Mouse (Mus musculus) limb, embryonic 12.5 days (tissue): ENCODE data around the gene Slc7a8. TPM values are rescaled to one million over a fixed set of nuclear protein-coding genes. Genes with fewer than 3 reads are reported as not detected.

Source experiments
- ATAC-seq: fragments of 200-750 bp; cut with Nextera tagmentation; 2 replicates; pipeline ENCODE4 v1.8.0; 2017; ENCODE audit warnings: low read depth, moderate TSS enrichment; ENCODE audit not compliant: insufficient number of reproducible peaks, insufficient read depth, low FRiP score, low TSS enrichment
- H3K27ac ChIP-seq: fragments of 300-500 bp; sonication (generic); 2 replicates; pipeline ENCODE4 v1.5.1; 2016; ENCODE audit warnings: mild to moderate bottlenecking, moderate library complexity
- H3K27me3 ChIP-seq: fragments of 300-500 bp; sonication (generic); 2 replicates; pipeline ENCODE4 v1.6.1; 2016; ENCODE audit warnings: mild to moderate bottlenecking, moderate library complexity
- H3K36me3 ChIP-seq: fragments of 300-500 bp; sonication (generic); 2 replicates; pipeline ENCODE4 v1.6.1; 2016; ENCODE audit warnings: mild to moderate bottlenecking, moderate library complexity
- H3K4me1 ChIP-seq: fragments of 300-500 bp; sonication (generic); replicated peaks from 2 replicates; pipeline ENCODE4 v1.6.1; 2016
- H3K4me2 ChIP-seq: fragments of 300-500 bp; sonication (generic); 2 replicates; pipeline ENCODE4 v1.6.1; 2016; ENCODE audit warnings: mild to moderate bottlenecking, moderate library complexity
- H3K4me3 ChIP-seq: fragments of 300-500 bp; sonication (generic); replicated peaks from 2 replicates; pipeline ENCODE4 v1.5.1; 2016; ENCODE audit warnings: mild to moderate bottlenecking
- H3K9ac ChIP-seq: fragments of 300-500 bp; sonication (generic); replicated peaks from 2 replicates; pipeline ENCODE4 v1.6.1; 2016; ENCODE audit warnings: mild to moderate bottlenecking, moderate library complexity
- H3K9me3 ChIP-seq: fragments of 300-500 bp; sonication (generic); 2 replicates; pipeline ENCODE4 v1.6.1; 2016; ENCODE audit warnings: mild to moderate bottlenecking, moderate library complexity
- WGBS: fragments of 180-500 bp; shearing (Covaris S2); methylation state at CpG from one replicate; pipeline ENCODE4 v1.1.7; 2016; 5-methylcytosine and 5-hydroxymethylcytosine counted together
- polyA plus RNA-seq: library from polyadenylated mRNA; unstranded; fragments of >200 nt; fragmentation: Nextera tagmentation; extraction: Ambion mirVana; gene quantifications from 2 replicates; pipeline ENCODE4 v1.2.1, GENCODE M21; 2016

Gene Slc7a8
- polyA plus RNA-seq, 1 experiment from 2014 or later, result 0.56 TPM

DNA sequence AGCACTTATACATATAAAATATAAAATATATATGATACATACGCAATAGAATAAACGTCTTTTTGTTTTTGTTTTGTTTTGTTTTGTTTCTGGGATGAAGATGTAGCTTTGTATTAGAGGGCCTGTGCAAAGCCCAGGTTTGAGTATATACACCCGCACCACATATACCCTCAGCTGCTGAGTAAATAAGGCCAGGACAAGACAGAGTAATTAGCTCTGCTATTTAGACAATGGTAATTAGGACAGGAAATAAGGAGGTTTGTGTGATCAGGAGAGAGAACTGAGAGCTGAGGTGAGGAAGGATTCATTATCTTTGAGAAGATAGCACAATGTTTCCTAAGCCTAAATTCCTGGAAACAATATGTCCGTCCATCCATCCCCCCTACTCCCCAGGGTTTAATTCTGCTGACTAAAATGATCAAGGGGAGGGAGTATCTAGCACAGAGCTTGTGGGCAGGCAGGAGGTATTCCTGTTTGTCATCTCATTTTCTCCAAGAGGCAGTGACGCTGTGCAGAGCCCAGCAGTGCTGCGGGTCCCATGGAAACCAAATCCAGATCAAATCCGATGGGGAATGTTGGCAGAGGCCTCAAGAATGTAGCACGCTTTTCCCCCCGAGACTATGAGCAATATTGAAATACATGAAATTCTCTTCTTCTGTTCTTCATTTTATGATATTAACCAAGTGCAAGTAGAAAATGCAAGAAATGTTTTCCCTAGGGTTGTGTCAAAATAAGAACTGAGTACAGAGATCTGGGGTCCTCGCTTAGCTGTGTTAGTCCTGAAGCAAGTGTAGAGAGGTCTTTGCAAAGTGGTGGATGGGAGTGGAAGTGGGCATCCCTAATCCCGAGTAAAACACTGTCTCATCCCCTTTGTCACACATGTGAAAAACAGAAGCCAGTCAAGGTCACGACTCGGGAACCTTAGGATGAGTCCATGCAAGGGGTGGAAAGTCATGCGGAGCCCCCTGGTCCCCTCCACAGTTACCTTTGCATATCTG is 44.9 kb downstream of the Slc7a8 start:
- no peak for ATAC-seq
- no peak overlapping the region for H3K4me2 ChIP-seq
- no peaks in the 10 kb centered on the region for H3K36me3 ChIP-seq
- H3K4me3 ChIP-seq, result no peak overlapping the region
- H3K9me3 ChIP-seq, result no peaks in the 10 kb centered on the region
- WGBS, result 65% methylated on average over 14 of the region's 14 CpGs
- H3K27ac ChIP-seq, result no peak overlapping the region
- no peaks in the 10 kb centered on the region; the same call in 1 of the 2 replicates for H3K4me1 ChIP-seq
- no peaks in the 10 kb centered on the region for H3K27me3 ChIP-seq
- no peak overlapping the region for H3K9ac ChIP-seq

DNA sequence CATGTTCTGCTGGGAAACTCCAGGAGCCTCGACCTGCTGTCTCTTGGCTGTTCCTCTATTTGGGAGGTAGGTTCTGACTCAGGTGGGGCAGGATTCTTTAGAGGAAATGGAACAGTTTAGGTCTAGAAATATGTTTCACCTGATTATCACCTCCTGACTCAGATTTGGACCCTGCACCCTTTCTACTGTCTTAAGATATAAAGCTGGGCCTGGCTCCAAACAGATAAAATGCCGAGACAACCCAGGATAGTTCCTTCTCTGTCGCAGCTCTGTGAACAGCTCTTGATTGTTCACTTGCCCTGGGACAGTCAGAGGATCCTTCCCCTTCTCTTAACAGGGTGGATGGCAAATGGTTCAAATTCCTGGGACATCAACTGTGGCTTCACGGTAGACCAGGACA is 46.5 kb downstream of the Slc7a8 start:
- 76% methylated on average over 4 of the region's 4 CpGs for WGBS
- H3K4me2 ChIP-seq, result no peak overlapping the region

DNA sequence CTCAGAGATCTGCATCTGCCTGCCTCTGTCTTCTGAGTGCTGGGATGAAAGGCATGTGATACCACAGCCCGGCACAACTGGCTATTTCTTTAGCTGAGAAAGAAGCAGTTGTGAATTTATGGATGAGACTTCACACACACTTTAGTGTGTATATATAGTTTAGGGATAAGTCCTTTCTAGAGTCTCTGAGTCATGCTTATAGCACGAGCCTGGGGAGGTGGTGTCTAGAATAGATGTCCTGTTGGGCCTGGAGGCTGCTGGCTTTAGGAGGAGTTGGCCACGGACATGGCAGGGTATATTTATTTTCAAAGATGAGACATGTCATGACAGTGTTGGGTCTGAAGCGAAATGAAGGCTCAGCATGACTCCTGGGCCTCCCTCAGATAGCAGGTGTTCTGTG is 47.7 kb downstream of the Slc7a8 start:
- Histone ChIP-seq H3K4me1 (no peaks in the 10 kb centered on the region; the same call in 1 of the 2 replicates), H3K36me3 (no peaks in the 10 kb centered on the region), H3K9ac (no peak overlapping the region), H3K4me2 (no peak overlapping the region), H3K4me3 (no peak overlapping the region), H3K9me3 (no peaks in the 10 kb centered on the region), H3K27me3 (no peaks in the 10 kb centered on the region), H3K27ac (no peak overlapping the region)
- ATAC-seq, result no peak
- WGBS, result 80% methylated on average over 4 of the region's 4 CpGs

More for the DNA sequence above, 46.5 kb downstream of the Slc7a8 start:
- no peak overlapping the region for H3K4me3 ChIP-seq
- no peak for ATAC-seq
- no peaks in the 10 kb centered on the region for H3K36me3 ChIP-seq
- H3K4me1 ChIP-seq, result no peaks in the 10 kb centered on the region; the same call in 1 of the 2 replicates
- H3K9me3 ChIP-seq, result no peaks in the 10 kb centered on the region
- H3K27me3 ChIP-seq, result no peaks in the 10 kb centered on the region
- H3K27ac ChIP-seq, result no peak overlapping the region
- H3K9ac ChIP-seq, result no peak overlapping the region

DNA sequence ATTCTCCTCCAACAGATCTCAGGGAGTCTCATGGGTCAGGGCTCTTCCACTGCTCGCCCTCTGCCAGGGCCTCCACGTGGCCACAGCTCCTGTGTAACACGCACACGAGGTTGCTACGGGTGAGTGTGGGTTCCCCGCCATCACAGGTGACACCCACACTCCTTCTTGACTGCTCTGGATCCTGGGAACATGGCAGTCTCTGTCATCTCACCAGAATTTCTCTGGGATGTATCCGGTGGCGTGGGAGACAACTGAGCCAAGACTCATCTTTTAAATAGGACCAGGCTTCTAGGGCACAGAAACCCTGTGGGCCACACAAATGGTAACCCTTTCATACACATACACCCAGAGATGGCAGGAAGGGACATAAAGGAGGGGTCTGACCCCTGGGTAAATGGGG is 49.5 kb downstream of the Slc7a8 start:
- no peak overlapping the region for H3K9ac ChIP-seq
- no peak overlapping the region for H3K4me3 ChIP-seq
- no peaks in the 10 kb centered on the region for H3K27me3 ChIP-seq
- H3K4me2 ChIP-seq, result no peak overlapping the region
- no peaks in the 10 kb centered on the region for H3K36me3 ChIP-seq
- H3K4me1 ChIP-seq, result no peaks in the 10 kb centered on the region; the same call in 1 of the 2 replicates
- H3K27ac ChIP-seq, result no peak overlapping the region
- no peak for ATAC-seq
- WGBS, result 92% methylated on average over 8 of the region's 8 CpGs
- no peaks in the 10 kb centered on the region for H3K9me3 ChIP-seq

DNA sequence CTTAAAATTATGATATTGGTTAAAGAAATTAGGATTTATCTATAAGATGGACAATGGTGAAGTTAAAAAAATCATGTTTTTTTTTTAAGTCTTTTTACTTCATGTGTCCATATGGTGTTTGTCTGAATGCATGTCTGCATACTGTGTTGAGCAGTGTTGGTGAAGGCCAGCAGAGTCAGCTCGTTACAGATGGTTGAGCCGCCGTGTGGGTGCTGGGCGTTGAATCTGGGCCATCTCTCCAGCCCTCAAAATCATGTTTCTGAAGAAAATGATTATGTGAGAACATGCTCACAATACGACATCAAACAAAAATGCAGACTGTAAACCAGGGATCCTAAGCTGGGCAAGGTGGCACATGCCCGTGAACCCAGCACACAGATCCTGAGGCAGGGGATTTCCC is 51.4 kb downstream of the Slc7a8 start:
- ATAC-seq, result no peak
- Histone ChIP-seq H3K9me3 (no peaks in the 10 kb centered on the region), H3K4me1 (no peaks in the 10 kb centered on the region), H3K36me3 (no peaks in the 10 kb centered on the region), H3K27me3 (no peaks in the 10 kb centered on the region), H3K27ac (no peak overlapping the region), H3K4me3 (no peak overlapping the region), H3K4me2 (no peak overlapping the region), H3K9ac (no peak overlapping the region)
- WGBS, result 87% methylated on average over 6 of the region's 6 CpGs

DNA sequence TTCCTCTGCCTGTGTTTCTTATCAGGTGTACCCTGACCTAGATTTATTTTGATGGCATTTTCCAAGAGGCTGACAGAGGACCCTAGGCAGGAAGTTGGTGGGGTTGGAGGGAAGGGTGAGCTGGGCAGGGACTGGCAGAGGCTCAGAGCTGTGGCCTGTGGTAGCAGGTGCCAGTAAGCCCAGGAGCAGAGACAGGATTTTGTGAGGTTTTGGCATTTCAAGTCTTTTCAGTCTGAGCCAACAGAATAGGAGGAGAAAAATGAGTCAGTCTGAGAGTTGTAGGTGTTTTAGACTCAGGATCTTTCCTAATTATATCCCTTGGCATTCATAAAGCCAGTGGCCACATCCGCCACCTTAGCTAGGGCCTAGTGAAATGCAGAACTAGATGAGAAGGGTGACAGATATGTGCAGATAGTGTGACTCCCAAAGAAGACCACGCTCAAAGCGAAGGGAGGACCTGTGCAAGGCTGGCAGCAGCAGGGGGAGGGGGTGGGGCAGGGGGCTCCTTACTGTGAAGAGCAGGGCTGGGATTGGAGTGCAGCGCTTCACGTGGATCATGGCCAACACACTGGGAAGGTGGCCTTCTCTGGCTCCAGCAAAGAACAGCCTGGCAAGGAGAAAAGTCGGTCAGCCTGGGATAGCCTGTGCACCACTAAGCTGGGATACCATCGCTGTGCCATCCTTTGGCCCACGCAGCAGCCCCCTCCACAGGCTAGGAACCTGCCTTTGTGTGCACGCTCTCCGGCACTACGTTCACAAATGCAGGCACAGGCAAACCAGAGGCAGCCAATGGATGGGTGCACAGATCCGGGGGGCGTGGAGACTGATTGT is 52.7 kb downstream of the Slc7a8 start:
- Histone ChIP-seq H3K9ac (no peak overlapping the region), H3K27ac (no peak overlapping the region), H3K4me3 (no peak overlapping the region), H3K4me1 (no peaks in the 10 kb centered on the region), H3K4me2 (no peak overlapping the region), H3K27me3 (no peaks in the 10 kb centered on the region), H3K36me3 (no peaks in the 10 kb centered on the region), H3K9me3 (no peaks in the 10 kb centered on the region)
- no peak for ATAC-seq
- WGBS, result 76% methylated on average over 13 of the region's 13 CpGs

DNA sequence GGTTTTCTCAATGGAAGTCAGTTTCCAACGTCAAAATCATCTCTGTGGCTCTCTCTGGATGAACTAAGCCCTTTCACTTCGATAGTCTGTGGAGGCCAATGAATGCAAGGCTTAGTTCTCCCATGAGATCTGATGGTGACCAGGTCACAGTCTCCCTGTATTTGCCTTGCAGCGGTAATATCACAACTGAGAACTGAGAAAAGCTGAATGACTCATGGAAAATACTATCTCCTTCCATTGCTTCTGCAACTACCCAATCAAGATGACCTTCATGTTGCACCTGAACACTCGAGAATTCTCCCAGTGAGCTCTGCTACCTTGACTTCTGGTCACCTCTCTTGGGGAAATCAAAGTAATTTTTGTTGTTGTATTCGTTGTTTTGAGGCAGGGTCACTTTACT is 54.2 kb downstream of the Slc7a8 start:
- Histone ChIP-seq H3K9me3 (no peaks in the 10 kb centered on the region), H3K36me3 (no peaks in the 10 kb centered on the region), H3K4me3 (no peak overlapping the region), H3K4me1 (no peaks in the 10 kb centered on the region), H3K9ac (no peak overlapping the region), H3K27me3 (no peaks in the 10 kb centered on the region), H3K4me2 (no peak overlapping the region), H3K27ac (no peak overlapping the region)
- no peak for ATAC-seq
- 75% methylated on average over 5 of the region's 5 CpGs for WGBS

DNA sequence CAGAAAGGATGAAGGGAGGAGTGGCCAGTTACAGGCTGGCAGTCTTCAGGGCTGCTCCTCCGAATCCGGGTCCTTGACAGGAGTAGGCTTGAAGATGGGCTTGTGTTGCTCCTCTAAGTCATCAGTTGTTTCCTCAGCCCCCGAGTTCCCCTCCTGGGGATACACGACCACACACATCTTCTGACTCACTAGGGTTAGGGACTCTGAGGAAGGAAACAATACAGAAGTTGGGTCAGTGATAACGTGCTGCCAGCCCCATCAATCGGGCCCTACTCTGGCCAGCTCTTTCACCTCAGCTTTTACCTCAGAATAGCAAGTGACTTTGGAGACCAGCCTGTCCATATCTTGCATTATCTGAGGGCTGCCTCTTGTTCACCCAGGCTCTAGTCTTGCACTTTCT is 57.7 kb downstream of the Slc7a8 start:
- H3K9me3 ChIP-seq, result no peaks in the 10 kb centered on the region
- WGBS, result 74% methylated on average over 6 of the region's 6 CpGs
- no peaks in the 10 kb centered on the region for H3K27me3 ChIP-seq
- H3K36me3 ChIP-seq, result no peaks in the 10 kb centered on the region
- no peak for ATAC-seq
- H3K4me2 ChIP-seq, result no peak overlapping the region
- no peak overlapping the region for H3K4me3 ChIP-seq
- no peaks in the 10 kb centered on the region for H3K4me1 ChIP-seq
- no peak overlapping the region for H3K9ac ChIP-seq
- no peak overlapping the region for H3K27ac ChIP-seq

DNA sequence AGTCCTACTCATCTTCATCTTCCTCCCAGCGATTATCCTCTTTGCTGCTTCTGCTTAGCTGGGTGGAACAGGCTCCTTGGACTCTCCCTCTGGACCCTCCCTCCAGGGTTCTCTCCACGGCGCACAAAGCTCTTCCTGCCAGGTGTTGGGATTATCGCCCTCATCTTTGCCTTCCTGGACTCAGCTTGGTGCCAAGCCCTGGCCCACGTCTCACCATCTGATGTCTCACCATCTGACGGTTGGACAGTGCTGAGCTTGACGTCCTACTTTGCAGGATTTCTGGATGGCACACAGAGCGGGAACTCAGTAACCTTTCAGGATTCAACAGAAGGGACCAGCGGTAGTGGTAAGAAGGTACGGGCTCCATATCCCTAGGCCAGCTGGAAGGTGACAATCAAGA is 60.0 kb downstream of the Slc7a8 start:
- ATAC-seq, result no peak
- H3K27me3 ChIP-seq, result no peaks in the 10 kb centered on the region
- H3K9ac ChIP-seq, result no peak overlapping the region
- H3K9me3 ChIP-seq, result no peaks in the 10 kb centered on the region
- H3K4me3 ChIP-seq, result no peak overlapping the region
- no peaks in the 10 kb centered on the region for H3K36me3 ChIP-seq
- H3K4me1 ChIP-seq, result no peaks in the 10 kb centered on the region
- no peak overlapping the region for H3K27ac ChIP-seq
- 78% methylated on average over 10 of the region's 10 CpGs for WGBS
- no peak overlapping the region for H3K4me2 ChIP-seq

DNA sequence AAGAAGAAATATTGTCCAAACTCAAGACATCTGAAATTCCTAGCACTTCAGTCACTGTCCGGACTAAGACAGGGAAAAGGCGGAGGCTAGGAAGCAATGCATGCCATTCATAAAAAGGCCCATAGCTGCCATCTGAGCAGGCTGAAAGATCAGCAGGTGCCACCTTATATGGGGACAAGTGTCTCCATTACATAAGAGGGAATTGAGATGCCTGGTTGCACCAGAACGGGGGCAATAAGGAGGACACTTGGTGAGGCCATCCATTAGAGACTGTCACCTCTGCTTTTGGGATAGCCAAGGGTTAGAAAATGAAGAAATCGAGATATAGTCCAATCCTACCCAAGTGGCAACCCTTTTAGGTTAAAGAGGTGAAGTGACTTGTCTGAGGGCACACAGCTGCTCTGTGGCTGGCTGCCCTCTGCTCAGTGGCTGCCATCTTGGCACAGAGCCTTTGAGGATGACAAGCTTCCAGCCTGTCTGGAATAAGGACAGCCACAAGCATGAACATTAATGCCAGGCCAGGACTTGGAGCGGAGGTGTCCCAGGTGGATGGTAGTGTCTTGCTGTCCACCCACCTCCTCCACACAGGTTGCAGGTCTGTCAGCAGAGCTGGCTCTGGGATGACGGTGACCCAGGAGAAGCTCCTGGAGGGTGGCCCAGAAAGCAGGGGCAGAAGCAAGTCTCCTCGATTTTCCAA is 60.9 kb downstream of the Slc7a8 start:
- Histone ChIP-seq H3K4me2 (no peak overlapping the region), H3K27me3 (no peaks in the 10 kb centered on the region), H3K4me1 (no peaks in the 10 kb centered on the region), H3K9me3 (no peaks in the 10 kb centered on the region), H3K9ac (no peak overlapping the region), H3K36me3 (no peaks in the 10 kb centered on the region), H3K4me3 (no peak overlapping the region), H3K27ac (no peak overlapping the region)
- no peak for ATAC-seq
- WGBS, result 92% methylated on average over 7 of the region's 7 CpGs

DNA sequence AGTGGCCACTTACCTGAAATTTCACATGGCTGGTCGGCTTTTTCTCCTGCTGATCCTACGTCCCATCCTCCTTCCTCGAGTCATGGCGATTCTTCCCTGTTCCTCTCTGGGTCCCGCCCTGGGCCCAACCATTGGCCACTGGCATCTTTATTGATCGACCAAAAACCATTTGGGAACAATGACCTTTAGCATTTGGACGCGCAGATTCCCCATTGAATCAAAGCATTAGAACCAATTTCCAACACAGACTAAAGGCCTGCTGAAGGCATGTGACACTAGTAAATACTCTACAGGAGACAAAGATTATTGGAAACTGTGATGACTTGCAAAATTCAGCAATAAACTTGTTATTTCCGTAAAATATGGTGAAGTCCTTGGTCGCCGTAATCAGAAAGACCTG is 61.7 kb downstream of the Slc7a8 start:
- H3K36me3 ChIP-seq, result no peaks in the 10 kb centered on the region
- 0 out of 2 replicates have a peak, but pooled peaks cover 2% of the 10 kb centered on the region for H3K27me3 ChIP-seq
- peaks cover 1% of the 10 kb centered on the region for H3K4me1 ChIP-seq
- H3K9ac ChIP-seq, result no peak overlapping the region
- no peaks in the 10 kb centered on the region for H3K9me3 ChIP-seq
- no peak overlapping the region for H3K4me3 ChIP-seq
- H3K27ac ChIP-seq, result no peak overlapping the region
- no peak for ATAC-seq
- H3K4me2 ChIP-seq, result no peak overlapping the region
- 88% methylated on average over 11 of the region's 11 CpGs for WGBS
